Mouse (Mus musculus) layer of hippocampus, postnatal 14 days (tissue): Measurements from ENCODE around the gene Klk11. TPM values are rescaled to one million over a fixed set of nuclear protein-coding genes. Genes with fewer than 3 reads are reported as not detected.

Experiments
- DNase-seq, 2 experiments: peaks; one replicate each; pipeline ENCODE4 v3.0.0; 2021 to 2022; ENCODE audit warnings: low spot score in 2 of 2, mixed read lengths in 1 of 2
- total RNA-seq, 2 experiments: library from RNA; stranded (reverse); gene quantifications; 2 replicates each; pipeline ENCODE4 v1.2.3; 2021

Klk11 gene
- total RNA-seq, 2 experiments from 2014 or later: not detected

- no peak for DNase-seq
These were observed 17.2 kb downstream of the Klk11 start, which contains the start of gene Klk9 for GRCm38 (mm10) chr7:43791591-43791990. Gene Klk9, plus strand, starts transcription at chr7:43791891.

GRCm38 (mm10) chr7:43796355-43796754 is 22.0 kb downstream of the Klk11 start:
- DNase-seq: no peak

DNA sequence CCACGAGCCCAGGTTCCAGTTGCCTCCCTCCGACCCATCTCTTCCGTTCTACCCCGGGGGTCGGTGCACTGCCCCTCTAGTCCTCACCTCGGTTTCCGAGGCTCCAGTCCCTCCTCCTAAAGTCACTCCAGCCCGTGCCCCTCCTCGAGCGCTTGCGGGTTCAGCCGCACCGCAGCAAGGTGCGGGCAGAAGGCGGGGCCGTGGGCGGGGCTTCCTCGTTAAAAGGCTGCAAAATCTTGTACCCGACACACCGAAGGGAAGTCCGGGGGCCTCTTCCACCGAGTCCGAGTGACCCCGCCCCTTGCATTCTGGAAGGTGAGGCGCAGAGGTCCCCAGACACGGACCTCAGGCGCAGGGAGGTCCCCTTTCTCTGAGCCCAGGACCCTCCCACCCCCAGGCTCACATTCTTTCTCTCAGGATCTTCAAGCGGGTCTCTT is 22.9 kb downstream of the Klk11 start, which contains the start of gene Klk8:
Klk8 (plus strand) TSS at position 245 of the 437 bp plus-strand sequence.
- DNase-seq: no peak

DNA sequence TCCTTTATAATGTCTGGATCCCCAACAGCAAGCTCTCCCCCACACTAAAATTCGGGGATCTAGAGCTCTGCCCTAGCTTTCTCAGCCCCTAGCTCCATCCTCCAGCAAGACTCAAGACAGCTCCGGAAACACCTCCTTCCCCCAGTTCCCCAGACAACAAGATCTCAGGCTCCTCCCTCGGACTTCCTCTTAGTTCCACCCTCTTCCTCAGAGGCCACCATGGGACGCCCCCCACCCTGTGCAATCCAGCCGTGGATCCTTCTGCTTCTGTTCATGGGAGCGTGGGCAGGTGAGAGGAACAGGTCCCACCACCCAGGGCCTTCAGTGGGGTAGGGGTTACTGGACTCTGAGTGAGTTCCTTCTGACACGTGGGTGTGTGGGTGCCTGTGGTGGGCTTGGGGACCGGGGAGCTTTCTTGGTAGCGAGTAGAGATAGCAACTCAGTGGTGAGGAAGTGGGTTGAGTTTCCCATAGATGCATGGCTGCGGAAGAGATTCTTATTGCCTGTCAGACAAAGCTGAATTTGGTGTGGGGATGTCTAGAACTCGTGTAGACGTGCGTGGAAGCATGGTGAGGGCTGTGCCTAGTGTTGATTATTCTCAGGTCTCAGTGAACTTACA is 23.5 kb downstream of the Klk11 start:
- no peak for DNase-seq

DNA sequence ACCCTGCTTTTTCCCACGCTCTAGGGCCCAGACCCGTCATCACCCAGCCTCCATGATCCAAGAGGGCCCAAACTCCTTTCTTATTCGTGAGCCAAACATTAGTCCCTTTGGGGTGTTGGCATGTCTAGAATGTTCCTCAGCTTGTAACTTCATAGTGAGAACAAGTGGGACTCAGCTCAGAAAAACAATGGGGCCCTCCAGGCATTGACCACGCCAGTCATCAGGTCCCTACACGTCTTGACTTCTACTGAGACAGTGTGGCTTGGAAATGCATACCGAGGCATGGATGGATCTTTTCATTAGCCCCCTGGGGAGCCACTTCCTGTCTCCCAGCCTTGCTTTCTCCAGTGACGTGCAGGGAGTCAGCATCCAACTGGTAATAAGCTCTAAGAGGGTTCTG is 25.5 kb downstream of the Klk11 start:
- DNase-seq: no peak

- DNase-seq: no peak
These were observed 36.6 kb downstream of the Klk11 start, which contains the start of gene Klk7 for GRCm38 (mm10) chr7:43810994-43811393. Gene Klk7, plus strand, starts transcription at chr7:43811294.

DNA sequence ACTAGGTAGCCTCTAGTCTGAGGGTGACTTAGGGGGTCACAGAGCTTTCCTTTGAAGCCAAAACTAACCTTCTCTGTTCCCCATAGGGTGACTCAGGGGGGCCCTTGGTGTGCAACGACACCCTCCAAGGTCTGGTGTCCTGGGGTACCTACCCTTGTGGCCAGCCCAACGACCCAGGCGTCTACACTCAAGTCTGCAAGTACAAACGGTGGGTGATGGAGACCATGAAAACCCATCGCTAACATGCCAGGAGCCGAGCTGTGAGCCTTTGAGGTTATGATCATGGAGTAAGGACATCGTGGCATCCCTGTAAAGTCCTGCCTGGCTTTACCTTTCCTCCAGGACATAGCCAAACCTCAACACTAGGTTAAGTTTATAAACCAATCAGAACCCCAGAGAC is 40.8 kb downstream of the Klk11 start:
- no peak for DNase-seq

DNA sequence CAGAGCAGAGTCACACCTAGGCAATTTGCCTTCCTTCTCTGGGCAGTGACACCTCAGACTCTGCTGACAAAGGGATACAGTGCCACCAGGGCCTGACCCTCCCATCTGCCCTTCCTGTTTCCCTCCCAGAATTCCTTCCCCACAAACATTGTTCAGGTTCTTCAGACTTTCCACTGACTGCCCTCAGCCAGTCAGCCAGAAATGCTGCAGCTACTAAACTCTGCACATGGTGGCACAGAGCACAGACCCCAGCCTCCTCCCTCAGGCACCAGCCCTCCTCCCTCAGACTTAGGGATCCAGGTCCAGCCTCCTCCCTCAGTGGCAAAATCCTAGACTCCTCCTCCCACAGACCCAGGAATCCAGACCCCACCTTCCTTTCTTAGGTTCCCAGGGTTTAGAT is 42.3 kb downstream of the Klk11 start:
- DNase-seq: no peak

DNA sequence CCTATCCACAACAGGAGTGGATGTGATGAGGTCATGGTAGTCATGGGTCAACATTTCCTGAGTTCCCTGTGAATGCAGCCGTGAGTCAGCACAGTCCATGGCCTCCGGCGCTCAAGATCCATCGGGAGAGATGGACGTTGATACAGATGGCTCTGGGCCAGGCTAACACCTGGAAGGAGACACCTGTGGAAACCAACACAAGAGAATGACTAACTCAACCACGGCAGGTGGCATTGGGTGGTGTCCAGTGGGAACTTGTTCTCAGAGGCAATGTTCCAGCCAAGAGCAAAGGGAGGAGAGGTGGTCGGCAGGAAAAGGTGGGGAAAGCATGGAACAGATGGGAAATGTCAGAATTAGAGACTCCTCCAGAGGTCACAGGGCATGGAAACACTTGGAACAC is 47.2 kb downstream of the Klk11 start:
- no peak for DNase-seq

GRCm38 (mm10) chr7:43824199-43824598 is 49.8 kb downstream of the Klk11 start, which contains the start of gene Klk6:
Gene Klk6, plus strand, starts transcription at chr7:43824499.
- no peak for DNase-seq

DNA sequence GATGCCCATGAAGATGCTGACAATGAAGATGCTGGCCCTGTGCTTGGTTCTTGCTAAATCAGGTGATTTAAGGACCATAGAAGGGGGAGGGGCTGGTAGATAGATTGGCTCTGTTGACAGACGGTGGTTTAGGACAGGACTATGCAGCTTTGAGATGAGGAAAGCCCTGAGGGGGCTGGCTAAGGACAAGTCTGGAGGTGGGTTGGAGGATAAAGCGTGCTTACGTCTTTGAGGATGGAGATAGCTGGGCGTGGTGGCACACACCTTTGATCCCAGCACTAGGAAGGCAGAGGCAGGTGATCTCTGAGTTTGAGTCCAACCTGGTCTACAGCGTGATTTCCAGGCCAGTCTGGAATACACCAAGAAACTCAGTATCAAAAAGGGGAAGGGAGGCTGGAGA is 51.7 kb downstream of the Klk11 start:
- DNase-seq: no peak

GRCm38 (mm10) chr7:43827706-43828105 is 53.3 kb downstream of the Klk11 start:
- DNase-seq: no peak

Other genes with a start within 250 kb of the Klk11 start
- gene Cd33, start 230.2 kb upstream of the Klk11 start, total RNA-seq: 1 to 10 TPM; 6.5 to 6.8 TPM
- gene Zfp658, start 212.3 kb upstream of the Klk11 start, total RNA-seq: 1 to 10 TPM; 5.9 to 6.5 TPM
- gene Zfp719, start 195.0 kb upstream of the Klk11 start, total RNA-seq: 10 to 100 TPM; 20.5 to 25.1 TPM
- under 1 TPM in 1 of 2 experiments, not detected in 1; 0.39 TPM for gene Zfp819, start 167.4 kb upstream of the Klk11 start, total RNA-seq
- under 1 TPM; 0.19 to 0.28 TPM for gene Ceacam18, start 139.9 kb upstream of the Klk11 start, total RNA-seq
- gene Siglece, start 114.4 kb upstream of the Klk11 start, total RNA-seq: 1 to 10 TPM in 1 of 2 experiments, under 1 TPM in 1; 0.74 to 1.7 TPM
- gene Ctu1, start 102.6 kb upstream of the Klk11 start, total RNA-seq: 10 to 100 TPM in 1 of 2 experiments, 1 to 10 TPM in 1; 9.9 to 12.6 TPM
- not detected for gene Klk14, start 84.2 kb upstream of the Klk11 start, total RNA-seq
- gene Klk13, start 62.0 kb upstream of the Klk11 start, total RNA-seq: not detected
- gene Klk12, start 5.7 kb upstream of the Klk11 start, total RNA-seq: not detected
- gene Klk10, start 6.4 kb downstream of the Klk11 start, total RNA-seq: under 1 TPM; 0.55 to 0.93 TPM
- under 1 TPM in 1 of 2 experiments, not detected in 1; 0.43 TPM for gene Klk9, start 17.3 kb downstream of the Klk11 start, total RNA-seq
- 10 to 100 TPM; 25.3 to 25.9 TPM for gene Klk8, start 23.0 kb downstream of the Klk11 start, total RNA-seq
- under 1 TPM; 0.35 to 0.45 TPM for gene Klk7, start 36.7 kb downstream of the Klk11 start, total RNA-seq
- gene Klk6, start 49.9 kb downstream of the Klk11 start, total RNA-seq: not detected
- gene Klk5, start 67.4 kb downstream of the Klk11 start, total RNA-seq: not detected
- not detected for gene Klk4, start 106.6 kb downstream of the Klk11 start, total RNA-seq
- not detected for gene Klk15, start 159.1 kb downstream of the Klk11 start, total RNA-seq
- gene Klk1b8, start 176.1 kb downstream of the Klk11 start, total RNA-seq: not detected
- gene Klk1b1, start 192.1 kb downstream of the Klk11 start, total RNA-seq: not detected
- gene Klk1b9, start 201.5 kb downstream of the Klk11 start, total RNA-seq: not detected
- not detected for gene Klk1b11, start 221.3 kb downstream of the Klk11 start, total RNA-seq
- not detected for gene Klk1b26, start 237.6 kb downstream of the Klk11 start, total RNA-seq